ENCODE assay signal across 15 mouse cellular contexts in the genomic region with DNA sequence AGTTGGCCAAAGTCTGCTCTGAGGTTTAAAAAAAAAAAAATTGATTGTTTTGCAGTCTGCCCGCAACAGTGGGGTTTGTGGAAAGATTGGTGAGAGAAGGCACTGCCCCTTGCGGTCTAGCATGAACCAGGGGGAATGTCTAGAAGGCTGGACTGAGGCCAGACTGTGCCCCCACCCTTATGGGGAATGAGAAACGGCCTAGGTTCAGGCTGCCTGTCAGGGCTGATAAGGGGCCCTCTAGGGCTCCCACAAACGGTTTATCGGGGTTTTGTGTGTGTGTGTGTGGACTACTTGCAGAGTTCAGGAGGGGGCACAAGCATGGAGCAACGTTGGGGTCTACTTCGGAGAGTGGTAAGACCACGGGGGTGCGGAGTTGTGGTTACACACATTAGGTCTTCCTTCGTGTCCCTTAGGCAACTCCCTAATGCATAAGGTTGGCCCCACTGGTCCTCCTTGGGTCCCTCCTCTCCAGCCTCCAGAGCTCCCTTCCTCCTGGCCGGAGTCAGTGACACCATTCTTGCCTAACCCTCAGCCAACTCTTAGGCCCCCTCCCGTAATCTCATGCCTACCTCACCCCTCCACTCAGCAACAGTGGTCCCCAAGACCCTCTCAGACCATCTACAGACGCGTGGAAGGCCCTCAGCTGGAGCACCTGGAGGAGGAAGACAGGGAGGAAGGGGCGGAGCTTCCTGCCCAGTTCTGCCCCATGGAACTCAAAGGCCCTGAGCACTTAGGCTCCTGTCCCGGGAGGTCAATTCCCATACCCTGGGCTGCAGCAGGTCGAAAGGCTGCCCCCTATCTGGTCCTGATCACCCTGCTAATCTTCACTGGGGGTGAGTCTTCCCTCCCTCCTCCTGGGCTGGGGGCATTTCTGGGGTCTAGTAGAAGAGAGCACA. TPM values are rescaled to one million over a fixed set of nuclear protein-coding genes. Genes with fewer than 3 reads are reported as not detected.
A peak's percentile ranks its signal among the peaks of the same experiment; 100 is the strongest.
DNase-seq lines count a peak whose midpoint lies in the region; ATAC-seq lines count a peak whose summit lies in the region.
"Had no signal": no experiment of that assay in that cellular context is flagged by ENCODE, and none has a peak within 500 bp of the region (broad histone marks: within the 10 kb centered on the region; RNA-seq: fewer than 3 reads in every experiment).

No protein-coding gene starts in this region.

- H3K9ac ChIP-seq in forebrain, embryonic 16.5 days (replicated peaks; ENCODE audit: low read depth, low read length), result no peak overlapping the region
- H3K9ac ChIP-seq in midbrain, embryonic 15.5 days, result no peak overlapping the region
- no peak overlapping the region for H3K9ac ChIP-seq in intestine, embryonic 16.5 days (ENCODE audit: low read depth, low read length)
- H3K9ac ChIP-seq: forebrain, embryonic 15.5 days; midbrain, embryonic 12.5 days had no signal

- peaks cover 19% of the 10 kb centered on the region for H3K4me1 ChIP-seq in forebrain, embryonic 10.5 days
- no peaks in the 10 kb centered on the region; the same call in 1 of the 2 replicates for H3K4me1 ChIP-seq in forebrain, embryonic 16.5 days (replicated peaks; ENCODE audit: control insufficient read depth, insufficient read depth, low read length)
- H3K4me1 ChIP-seq in midbrain, embryonic 10.5 days, result peaks cover 24% of the 10 kb centered on the region
- 0 out of 2 replicates have a peak, but pooled peaks cover 5% of the 10 kb centered on the region for H3K4me1 ChIP-seq in midbrain, embryonic 15.5 days
- H3K4me1 ChIP-seq in intestine, embryonic 16.5 days (ENCODE audit: control insufficient read depth, insufficient read depth, low read length), result peaks cover 14% of the 10 kb centered on the region
- H3K4me1 ChIP-seq: midbrain, embryonic 12.5 days had no signal

- no peaks in the 10 kb centered on the region for H3K36me3 ChIP-seq in forebrain, embryonic 10.5 days (replicated peaks)
- H3K36me3 ChIP-seq in forebrain, embryonic 16.5 days (ENCODE audit: control insufficient read depth, insufficient read depth), result peaks cover 2% of the 10 kb centered on the region; the same call in 1 of the 2 replicates
- H3K36me3 ChIP-seq in midbrain, embryonic 10.5 days, result no peaks in the 10 kb centered on the region
- H3K36me3 ChIP-seq in midbrain, embryonic 15.5 days (replicated peaks), result peaks cover 12% of the 10 kb centered on the region
- no peaks in the 10 kb centered on the region for H3K36me3 ChIP-seq in intestine, embryonic 16.5 days (ENCODE audit: control insufficient read depth, insufficient read depth, low read length)
- H3K36me3 ChIP-seq: midbrain, embryonic 12.5 days had no signal

- H3K4me2 ChIP-seq in forebrain, embryonic 16.5 days (ENCODE audit: low read length), result no peak overlapping the region
- no peak overlapping the region for H3K4me2 ChIP-seq in midbrain, embryonic 15.5 days
- no peak overlapping the region for H3K4me2 ChIP-seq in intestine, embryonic 16.5 days (ENCODE audit: low read depth, low read length)
- H3K4me2 ChIP-seq: forebrain, embryonic 15.5 days; midbrain, embryonic 12.5 days had no signal

- H3K4me3 ChIP-seq in forebrain, embryonic 10.5 days, result no peak overlapping the region
- H3K4me3 ChIP-seq in forebrain, embryonic 16.5 days (replicated peaks; ENCODE audit: low read length), result no peak overlapping the region
- H3K4me3 ChIP-seq in midbrain, embryonic 10.5 days, result peak overlapping the region; percentile 11; the same call in 1 of the 2 replicates
- no peak overlapping the region for H3K4me3 ChIP-seq in midbrain, embryonic 15.5 days
- H3K4me3 ChIP-seq in intestine, embryonic 16.5 days (ENCODE audit: low read length), result no peak overlapping the region
- H3K4me3 ChIP-seq: forebrain, embryonic 15.5 days; midbrain, embryonic 12.5 days had no signal

- peaks cover 27% of the 10 kb centered on the region for H3K27me3 ChIP-seq in forebrain, embryonic 10.5 days (ENCODE audit: poor library complexity, severe bottlenecking)
- no peaks in the 10 kb centered on the region; the same call in 1 of the 2 replicates for H3K27me3 ChIP-seq in forebrain, embryonic 16.5 days (replicated peaks; ENCODE audit: control insufficient read depth, insufficient read depth, low read length)
- peaks cover 22% of the 10 kb centered on the region for H3K27me3 ChIP-seq in midbrain, embryonic 10.5 days (ENCODE audit: low read depth, poor library complexity, severe bottlenecking)
- H3K27me3 ChIP-seq in midbrain, embryonic 15.5 days (replicated peaks), result no peaks in the 10 kb centered on the region
- 0 out of 2 replicates have a peak, but pooled peaks cover 9% of the 10 kb centered on the region for H3K27me3 ChIP-seq in intestine, embryonic 16.5 days (replicated peaks; ENCODE audit: control insufficient read depth, insufficient read depth, low read length)
- H3K27me3 ChIP-seq: forebrain, embryonic 15.5 days had no signal

- DNase-seq in forebrain, embryonic 10.5 days (ENCODE audit: extremely low spot score, low spot score), result no peak
- DNase-seq in midbrain, embryonic 10.5 days (ENCODE audit: low spot score), result no peak
- DNase-seq in cerebellum, adult 18-20 months, result no peak
- DNase-seq: embryo, embryonic 11 days; left cerebral cortex, postnatal 4 days had no signal

- 84% methylated on average over 17 of the region's 17 CpGs for WGBS in forebrain, embryonic 10.5 days
- WGBS in forebrain, embryonic 16.5 days, result 82% methylated on average over 17 of the region's 17 CpGs
- WGBS in midbrain, embryonic 10.5 days, result 85% methylated on average over 17 of the region's 17 CpGs
- WGBS in midbrain, embryonic 15.5 days, result 84% methylated on average over 17 of the region's 17 CpGs
- WGBS in intestine, embryonic 16.5 days, result 75% methylated on average over 17 of the region's 17 CpGs

- peak overlapping the region; percentile 26; the same call in 1 of the 2 replicates for H3K27ac ChIP-seq in forebrain, embryonic 10.5 days
- H3K27ac ChIP-seq in forebrain, embryonic 16.5 days (ENCODE audit: low read length), result no peak overlapping the region
- no peak overlapping the region for H3K27ac ChIP-seq in midbrain, embryonic 10.5 days (replicated peaks)
- H3K27ac ChIP-seq in midbrain, embryonic 15.5 days, result no peak overlapping the region
- no peak overlapping the region for H3K27ac ChIP-seq in intestine, embryonic 16.5 days (ENCODE audit: low read length)
- H3K27ac ChIP-seq: forebrain, embryonic 15.5 days; kidney, postnatal 0 days; midbrain, embryonic 12.5 days had no signal

- H3K9me3 ChIP-seq in forebrain, embryonic 10.5 days, result no peaks in the 10 kb centered on the region
- no peaks in the 10 kb centered on the region for H3K9me3 ChIP-seq in forebrain, embryonic 16.5 days (ENCODE audit: control insufficient read depth, low read length)
- H3K9me3 ChIP-seq in midbrain, embryonic 10.5 days (replicated peaks), result no peaks in the 10 kb centered on the region
- H3K9me3 ChIP-seq in midbrain, embryonic 15.5 days, result no peaks in the 10 kb centered on the region
- H3K9me3 ChIP-seq in intestine, embryonic 16.5 days (ENCODE audit: control insufficient read depth, low read length), result no peaks in the 10 kb centered on the region
- H3K9me3 ChIP-seq: forebrain, embryonic 15.5 days; midbrain, embryonic 12.5 days had no signal

- no peak for ATAC-seq in forebrain, embryonic 16.5 days
- ATAC-seq in midbrain, embryonic 15.5 days (replicated peaks), result no peak; the same call in 1 of the 2 replicates
- ATAC-seq in intestine, embryonic 16.5 days, result peak; percentile 53; the same call in 1 of the 2 replicates
- ATAC-seq in neutrophil, adult 5-6 weeks (ENCODE audit: extremely low read depth, insufficient number of reproducible peaks, low FRiP score, poor library complexity, severe bottlenecking), result 0 out of 2 replicates have a peak, but pooled peaks have one; percentile 10
- no peak for ATAC-seq in activated CD4-positive, CD25-positive, alpha-beta regulatory T cell, adult 4 months
- ATAC-seq: forebrain, embryonic 15.5 days; Patski had no signal

RNA-seq across cellular contexts. Expression of gene Tfr2, which starts 1.3 kb away (rescaled TPM):
- polyA plus RNA-seq in forebrain, embryonic 10.5 days (2016; fragmentation: Nextera tagmentation; extraction: Ambion mirVana), result 1.3 and 2.5 TPM in 2 replicates
- 2.3 and 3.1 TPM in 2 replicates for polyA plus RNA-seq in forebrain, embryonic 16.5 days (2015; fragmentation: Nextera tagmentation; extraction: Ambion mirVana)
- polyA plus RNA-seq in midbrain, embryonic 10.5 days (2016; fragmentation: Nextera tagmentation; extraction: Ambion mirVana), result 1.9 and 2.2 TPM in 2 replicates
- polyA plus RNA-seq in midbrain, embryonic 15.5 days (2015; fragmentation: Nextera tagmentation; extraction: Ambion mirVana), result 6.2 and 7.9 TPM in 2 replicates
- polyA plus RNA-seq in intestine, embryonic 16.5 days (2015; fragmentation: Nextera tagmentation; extraction: Ambion mirVana), result 1.1 and 1.3 TPM in 2 replicates
- total RNA-seq in neutrophil, adult 5-6 weeks (2017), result 0.61 TPM in 1 of 2 replicates, not detected in the other
- under 1 TPM; 0.60 to 0.79 TPM for polyA plus RNA-seq in activated CD4-positive, CD25-positive, alpha-beta regulatory T cell, adult 4 months (2017; shearing (Covaris generic))
- polyA plus RNA-seq: Patski had no signal

RNA-seq across cellular contexts. Expression of gene Actl6b, which starts 17.6 kb away (rescaled TPM):
- 2.0 and 4.8 TPM in 2 replicates for polyA plus RNA-seq in forebrain, embryonic 10.5 days (2016; fragmentation: Nextera tagmentation; extraction: Ambion mirVana)
- 254 and 298 TPM in 2 replicates for polyA plus RNA-seq in forebrain, embryonic 16.5 days (2015; fragmentation: Nextera tagmentation; extraction: Ambion mirVana)
- 9.4 and 27.5 TPM in 2 replicates for polyA plus RNA-seq in midbrain, embryonic 10.5 days (2016; fragmentation: Nextera tagmentation; extraction: Ambion mirVana)
- 339 and 342 TPM in 2 replicates for polyA plus RNA-seq in midbrain, embryonic 15.5 days (2015; fragmentation: Nextera tagmentation; extraction: Ambion mirVana)
- polyA plus RNA-seq in intestine, embryonic 16.5 days (2015; fragmentation: Nextera tagmentation; extraction: Ambion mirVana), result 4.4 TPM in 2 replicates
- 0.37 TPM in 1 of 2 replicates, not detected in the other for total RNA-seq in neutrophil, adult 5-6 weeks (2017)
- not detected for polyA plus RNA-seq in activated CD4-positive, CD25-positive, alpha-beta regulatory T cell, adult 4 months (2017; shearing (Covaris generic))
- polyA plus RNA-seq: kidney, postnatal 0 days; Patski had no signal

RNA-seq across cellular contexts. Expression of gene Mospd3, which starts 29.9 kb away (rescaled TPM):
- polyA plus RNA-seq in forebrain, embryonic 10.5 days (2016; fragmentation: Nextera tagmentation; extraction: Ambion mirVana), result 14.2 and 15.1 TPM in 2 replicates
- 43.5 and 43.7 TPM in 2 replicates for polyA plus RNA-seq in forebrain, embryonic 16.5 days (2015; fragmentation: Nextera tagmentation; extraction: Ambion mirVana)
- polyA plus RNA-seq in midbrain, embryonic 10.5 days (2016; fragmentation: Nextera tagmentation; extraction: Ambion mirVana), result 14.0 and 19.4 TPM in 2 replicates
- 66.9 and 68.2 TPM in 2 replicates for polyA plus RNA-seq in midbrain, embryonic 15.5 days (2015; fragmentation: Nextera tagmentation; extraction: Ambion mirVana)
- polyA plus RNA-seq in intestine, embryonic 16.5 days (2015; fragmentation: Nextera tagmentation; extraction: Ambion mirVana), result 25.2 and 28.1 TPM in 2 replicates
- 3.5 and 4.2 TPM in 2 replicates for total RNA-seq in neutrophil, adult 5-6 weeks (2017)
- polyA plus RNA-seq in activated CD4-positive, CD25-positive, alpha-beta regulatory T cell, adult 4 months (2017; shearing (Covaris generic)), result 10 to 100 TPM; 33.2 to 38.8 TPM

RNA-seq across cellular contexts. Expression of gene Gnb2, which starts 37.6 kb away (rescaled TPM):
- polyA plus RNA-seq in forebrain, embryonic 10.5 days (2016; fragmentation: Nextera tagmentation; extraction: Ambion mirVana), result 287 and 288 TPM in 2 replicates
- polyA plus RNA-seq in forebrain, embryonic 16.5 days (2015; fragmentation: Nextera tagmentation; extraction: Ambion mirVana), result 498 and 517 TPM in 2 replicates
- 400 and 414 TPM in 2 replicates for polyA plus RNA-seq in midbrain, embryonic 10.5 days (2016; fragmentation: Nextera tagmentation; extraction: Ambion mirVana)
- 525 and 570 TPM in 2 replicates for polyA plus RNA-seq in midbrain, embryonic 15.5 days (2015; fragmentation: Nextera tagmentation; extraction: Ambion mirVana)
- 354 and 363 TPM in 2 replicates for polyA plus RNA-seq in intestine, embryonic 16.5 days (2015; fragmentation: Nextera tagmentation; extraction: Ambion mirVana)
- 428 and 434 TPM in 2 replicates for total RNA-seq in neutrophil, adult 5-6 weeks (2017)
- polyA plus RNA-seq in activated CD4-positive, CD25-positive, alpha-beta regulatory T cell, adult 4 months (2017; shearing (Covaris generic)), result 10 to 100 TPM; 73.0 to 82.7 TPM

RNA-seq across cellular contexts. Expression of gene Epo, which starts 37.9 kb away (rescaled TPM):
- 2.9 and 4.8 TPM in 2 replicates for polyA plus RNA-seq in forebrain, embryonic 10.5 days (2016; fragmentation: Nextera tagmentation; extraction: Ambion mirVana)
- polyA plus RNA-seq in forebrain, embryonic 16.5 days (2015; fragmentation: Nextera tagmentation; extraction: Ambion mirVana), result not detected in 2 replicates
- 2.6 and 5.5 TPM in 2 replicates for polyA plus RNA-seq in midbrain, embryonic 10.5 days (2016; fragmentation: Nextera tagmentation; extraction: Ambion mirVana)
- polyA plus RNA-seq in midbrain, embryonic 15.5 days (2015; fragmentation: Nextera tagmentation; extraction: Ambion mirVana), result not detected in 2 replicates
- 0.20 and 0.40 TPM in 2 replicates for polyA plus RNA-seq in intestine, embryonic 16.5 days (2015; fragmentation: Nextera tagmentation; extraction: Ambion mirVana)
- not detected in 2 replicates for total RNA-seq in neutrophil, adult 5-6 weeks (2017)
- polyA plus RNA-seq in activated CD4-positive, CD25-positive, alpha-beta regulatory T cell, adult 4 months (2017; shearing (Covaris generic)), result not detected
- total RNA-seq: left cerebral cortex, postnatal 4 days had no signal
- polyA plus RNA-seq: forebrain, embryonic 15.5 days; heart, embryonic 16.5 days; kidney, postnatal 0 days; midbrain, embryonic 12.5 days; Patski had no signal

Comparison
In these comparisons a context has a peak if more than half of its experiments do, and no peak if none do; other contexts are left out.
1. ATAC-seq: peak in intestine, embryonic 16.5 days (single experiment) and neutrophil, adult 5-6 weeks (single experiment); none in forebrain, embryonic 16.5 days (single experiment), midbrain, embryonic 15.5 days (single experiment) and activated CD4-positive, CD25-positive, alpha-beta regulatory T cell, adult 4 months (single experiment).